8 mouse cellular contexts compared by ENCODE assay signal in the genomic region with DNA sequence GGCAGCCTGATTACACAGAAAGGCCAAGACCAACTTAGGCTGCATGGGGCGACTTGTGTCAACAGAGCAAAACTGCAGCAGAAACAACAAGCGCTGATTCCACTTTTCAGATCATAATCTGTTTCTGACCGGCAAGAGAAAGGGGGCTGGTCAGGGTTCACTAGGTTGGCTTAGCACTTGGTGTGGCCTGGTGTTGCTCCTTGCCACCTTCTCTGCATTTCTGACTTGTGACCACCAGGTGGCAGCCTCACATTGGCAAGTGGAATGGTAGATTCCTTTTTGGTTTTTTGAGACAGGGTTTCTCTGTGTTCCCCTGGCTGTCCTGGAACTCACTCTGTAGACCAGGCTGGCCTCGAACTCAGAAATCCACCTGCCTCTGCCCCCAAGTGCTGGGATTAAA. TPM values are rescaled to one million over a fixed set of nuclear protein-coding genes. Genes with fewer than 3 reads are reported as not detected.
DNase-seq lines count a peak whose midpoint lies in the region; TF ChIP-seq lines count a peak whose summit lies in the region.

No protein-coding gene starts in this region.

- no peaks in the 10 kb centered on the region for H3K9me3 ChIP-seq in E14TG2a.4 (ENCODE audit: low read length)

- intact Hi-C loops in heart, postnatal 14 days (cut with DNase I) = loop anchor here (5.0 to 10.0 kb wide), 2 partner anchors 292 to 420 kb away; a partner anchor contains a TSS

- peak; percentile 70 for TF ChIP-seq CTCF in E14TG2a.4 (conservative IDR thresholded peaks at IDR 0.05; ENCODE audit: low read length)

- peaks cover 30% of the 10 kb centered on the region for H3K4me1 ChIP-seq in E14TG2a.4 (replicated peaks; ENCODE audit: low read depth, low read length)

- DNase-seq in adrenal gland, postnatal 10 days = peak; percentile 87
- DNase-seq in embryo, embryonic 11.5 days (ENCODE audit: low read depth, low spot score) = peak; percentile 68
- DNase-seq in heart, postnatal 14 days = peak; percentile 81 to 87
- peak; percentile 84 to 85 for DNase-seq in layer of hippocampus, postnatal 10 days (ENCODE audit: low spot score in 2 of 2)
- peak; percentile 68 to 82 for DNase-seq in lung, postnatal 4 days
- DNase-seq in right cerebral cortex, adult 2 months (ENCODE audit: low spot score in 2 of 2) = peak; percentile 81 to 83
- DNase-seq in urinary bladder, postnatal 10 days (ENCODE audit: low spot score) = peak; percentile 52

- H3K27me3 ChIP-seq in E14TG2a.4 (ENCODE audit: insufficient read depth, low read length) = no peaks in the 10 kb centered on the region

- no peak overlapping the region for H3K4me3 ChIP-seq in E14TG2a.4 (replicated peaks; ENCODE audit: low read length)

- peaks cover 90% of the 10 kb centered on the region for H3K36me3 ChIP-seq in E14TG2a.4 (ENCODE audit: insufficient read depth, low read length)

RNA-seq across cellular contexts. Expression of a gene that starts 47.7 kb away (rescaled TPM):
- total RNA-seq in adrenal gland, postnatal 10 days (2021) = under 1 TPM; 0.58 to 0.66 TPM
- under 1 TPM; 0.33 to 0.34 TPM for total RNA-seq in heart, postnatal 14 days (2021)
- not detected for total RNA-seq in layer of hippocampus, postnatal 10 days (2021)

RNA-seq across cellular contexts. Expression of a gene that starts 51.1 kb away (rescaled TPM):
- total RNA-seq in adrenal gland, postnatal 10 days (2021) = 10 to 100 TPM; 29.9 to 31.0 TPM
- total RNA-seq in heart, postnatal 14 days (2021) = 10 to 100 TPM; 13.2 to 14.6 TPM
- total RNA-seq in layer of hippocampus, postnatal 10 days (2021) = 1 to 10 TPM; 2.7 to 3.2 TPM
